Mouse (Mus musculus) myocyte (in vitro differentiated cells): ENCODE data around the gene Dhx57.

ENCODE experiments used
- CEBPB ChIP-seq: IDR thresholded peaks from 2 replicates; pipeline ENCODE4 v1.6.1; 2011; ENCODE audit warnings: mild to moderate bottlenecking, moderate library complexity; ENCODE audit not compliant: poor library complexity, insufficient read depth, severe bottlenecking
- E2F4 ChIP-seq: IDR thresholded peaks from one replicate; pipeline ENCODE4 v1.6.1; 2011; ENCODE audit warnings: mild to moderate bottlenecking, control low read depth, moderate library complexity; ENCODE audit not compliant: insufficient read depth
- MAX ChIP-seq: IDR thresholded peaks from one replicate; pipeline ENCODE4 v1.6.1; 2011; ENCODE audit warnings: low read depth, mild to moderate bottlenecking, control low read depth
- POLR2A ChIP-seq: IDR thresholded peaks from one replicate; pipeline ENCODE4 v1.6.1; 2011; ENCODE audit warnings: low read depth, mild to moderate bottlenecking, control low read depth, moderate library complexity; ENCODE audit not compliant: insufficient read length
- TCF12 ChIP-seq: IDR thresholded peaks from one replicate; pipeline ENCODE4 v1.6.1; 2011; ENCODE audit warnings: mild to moderate bottlenecking, control low read depth; ENCODE audit not compliant: poor library complexity, insufficient read depth, severe bottlenecking
- USF1 ChIP-seq: IDR thresholded peaks from one replicate; pipeline ENCODE4 v1.6.1; 2011; ENCODE audit warnings: low read depth, mild to moderate bottlenecking, control low read depth, moderate library complexity

GRCm38 (mm10) chr17:80237475-80237874 lies 52.8 kb downstream of the Dhx57 start:
- TF ChIP-seq E2F4 (no peak), POLR2A (no peak), MAX (no peak), CEBPB (no peak), TCF12 (no peak), USF1 (no peak)
